Mouse (Mus musculus) cerebellum, adult 11-12 months (tissue): ENCODE results near the gene Aurkaip1.
A peak's percentile ranks its signal among the peaks of the same experiment; 100 is the strongest.

Source experiments
- DNase-seq: peaks from one replicate; pipeline ENCODE4 v3.0.0; 2022

The Aurkaip1 gene

GRCm38 (mm10) chr4:155830596-155830995 lies 476 bp upstream of the Aurkaip1 start:
- DNase-seq = peak; percentile 23

DNA sequence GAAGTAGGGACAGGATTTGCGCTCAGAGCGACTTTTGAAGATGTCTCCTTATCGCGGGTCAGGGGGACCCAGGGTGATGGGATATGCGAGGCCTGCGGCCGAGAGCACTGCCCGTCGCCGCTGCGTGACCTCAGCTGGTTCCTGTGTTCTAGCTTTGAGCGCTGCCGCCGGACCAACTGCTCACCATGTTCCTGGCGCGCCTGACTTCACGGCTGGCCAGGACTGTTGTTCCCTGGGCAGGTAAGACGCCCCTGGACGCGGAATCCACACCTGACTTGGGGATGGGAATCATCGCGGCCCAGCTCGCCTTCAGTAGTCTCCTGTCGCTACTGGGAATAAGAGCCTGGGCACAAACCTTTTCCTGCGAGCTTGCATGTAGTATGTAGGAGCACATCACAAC lies 759 bp downstream of the Aurkaip1 start:
- DNase-seq = no peak

- peak; percentile 62 for DNase-seq
These were observed 1.2 kb downstream of the Aurkaip1 start for GRCm38 (mm10) chr4:155832321-155832720.

DNA sequence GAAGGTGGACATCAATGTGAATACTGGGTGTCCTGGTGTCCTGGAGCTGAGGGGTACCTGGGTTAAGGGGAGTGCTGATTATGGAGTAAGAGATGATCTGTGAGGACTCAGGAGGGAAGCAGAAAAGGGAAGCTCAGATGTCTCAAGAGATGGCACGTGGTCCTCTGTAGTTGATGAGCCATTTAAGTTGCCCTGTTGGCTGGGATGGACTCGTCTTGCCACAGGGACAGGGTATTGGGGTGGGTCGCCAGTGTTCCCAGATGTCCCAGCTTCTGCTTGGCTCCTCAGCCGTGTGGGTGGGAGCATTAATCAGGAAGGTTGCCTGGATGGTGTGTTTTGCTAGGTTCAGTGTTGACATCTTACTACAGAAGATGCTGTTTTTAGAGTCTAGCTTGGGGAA lies 2.2 kb downstream of the Aurkaip1 start:
- DNase-seq = peak; percentile 32

GRCm38 (mm10) chr4:155833836-155834235 lies 2.8 kb downstream of the Aurkaip1 start:
- DNase-seq = peak; percentile 62

DNA sequence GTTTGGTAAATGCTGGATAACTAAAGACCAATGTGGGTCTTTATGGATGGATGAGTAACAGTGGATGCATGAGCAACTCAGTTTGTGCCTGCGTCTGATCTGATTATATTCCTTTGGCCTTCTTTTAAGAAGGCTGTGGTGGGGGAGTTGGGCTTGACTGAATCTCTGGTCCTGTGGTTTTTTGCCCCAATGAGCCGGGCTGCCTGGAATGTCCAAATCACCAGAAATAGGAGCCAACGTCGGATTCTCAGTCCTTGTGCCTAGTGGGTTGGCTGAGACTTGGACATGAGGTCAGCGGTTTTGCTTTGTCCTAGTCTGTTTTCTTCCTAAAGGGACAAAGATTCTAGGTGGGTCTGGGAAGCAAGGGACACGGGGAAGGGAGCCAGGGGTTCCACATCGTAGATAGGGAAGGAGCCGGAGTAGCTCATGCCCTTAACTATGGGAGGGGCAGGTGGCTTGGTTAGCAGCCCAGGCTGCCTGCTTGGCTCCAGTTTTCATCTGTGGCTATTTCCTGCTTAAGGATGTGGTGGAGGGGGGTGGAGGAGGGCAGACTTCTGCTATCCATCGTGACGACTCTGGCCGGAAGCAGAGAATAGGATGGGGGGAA lies 6.4 kb downstream of the Aurkaip1 start:
- DNase-seq = peak; percentile 22

GRCm38 (mm10) chr4:155838187-155839153 lies 7.4 kb downstream of the Aurkaip1 start:
- DNase-seq = no peak

GRCm38 (mm10) chr4:155839483-155839910 lies 8.4 kb downstream of the Aurkaip1 start, which contains the start of gene Mxra8:
Mxra8 (plus strand) TSS chr4:155839680.
- peak; percentile 60 for DNase-seq

DNA sequence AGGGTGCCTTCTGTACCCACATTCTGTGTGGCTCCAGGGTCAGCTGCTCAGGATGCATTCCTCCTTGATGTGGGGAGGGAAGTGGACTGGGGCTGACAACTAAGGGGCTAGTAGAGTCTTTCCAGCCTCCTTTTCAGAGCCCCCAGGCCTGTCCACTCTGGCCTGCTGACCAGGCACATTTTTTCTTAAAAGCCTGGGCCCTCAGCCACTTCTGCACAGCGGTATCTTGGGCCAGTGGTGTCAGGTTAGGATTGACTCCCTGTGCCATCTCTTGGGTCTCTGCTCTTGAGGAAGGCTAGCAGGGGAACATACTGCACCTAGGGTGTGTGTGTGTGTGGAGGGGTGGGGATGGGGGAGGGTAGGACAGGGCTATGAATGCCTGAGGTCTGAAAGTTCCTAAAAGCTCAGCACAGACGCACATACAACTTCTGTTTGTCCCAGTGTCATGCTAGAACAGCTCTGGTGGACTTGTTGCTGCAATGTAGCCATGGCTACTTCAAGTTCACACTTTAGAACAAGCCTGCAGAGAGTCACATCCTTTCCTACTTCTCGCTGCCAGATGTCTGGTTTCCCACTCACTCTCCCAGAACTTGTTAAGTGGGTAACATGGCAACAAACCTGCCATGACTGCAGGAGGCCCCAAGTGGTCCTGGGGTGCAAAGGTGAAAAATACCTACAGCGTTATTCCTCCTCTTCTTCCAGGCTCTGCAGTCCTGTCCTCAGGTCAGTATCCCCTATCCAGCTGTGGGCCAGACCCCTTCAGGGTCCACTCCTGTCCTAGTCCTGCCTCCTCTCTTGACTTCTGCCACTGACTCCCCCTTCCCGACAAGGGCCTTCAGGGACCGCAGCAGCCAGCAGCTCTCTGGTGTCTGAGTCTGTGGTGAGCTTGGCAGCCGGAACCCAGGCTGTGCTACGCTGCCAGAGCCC lies 9.3 kb downstream of the Aurkaip1 start:
- peak; percentile 51 for DNase-seq

- DNase-seq = peak; percentile 49
These were observed 10.0 kb downstream of the Aurkaip1 start for GRCm38 (mm10) chr4:155841003-155841454.

DNA sequence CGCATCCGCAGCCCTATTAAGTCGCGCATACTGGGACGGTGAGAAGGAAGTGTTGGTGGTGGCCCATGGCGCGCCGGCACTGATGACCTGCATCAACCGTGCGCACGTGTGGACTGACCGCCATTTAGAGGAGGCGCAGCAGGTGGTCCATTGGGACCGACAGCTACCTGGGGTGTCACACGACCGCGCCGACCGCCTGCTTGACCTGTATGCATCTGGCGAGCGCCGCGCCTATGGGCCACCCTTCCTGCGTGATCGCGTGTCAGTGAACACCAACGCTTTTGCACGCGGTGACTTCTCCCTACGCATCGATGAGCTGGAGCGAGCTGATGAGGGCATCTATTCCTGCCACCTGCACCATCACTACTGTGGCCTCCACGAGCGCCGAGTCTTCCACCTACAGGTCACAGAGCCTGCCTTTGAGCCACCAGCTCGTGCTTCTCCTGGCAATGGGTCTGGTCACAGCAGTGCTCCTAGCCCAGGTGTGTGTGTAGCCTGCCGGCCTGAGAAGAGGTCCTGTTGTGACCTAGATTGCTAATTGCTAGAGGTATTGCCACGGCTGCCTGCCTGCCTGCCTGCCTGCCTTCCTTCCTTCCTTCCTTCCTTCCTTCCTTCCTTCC lies 10.7 kb downstream of the Aurkaip1 start:
- DNase-seq = peak; percentile 67

DNA sequence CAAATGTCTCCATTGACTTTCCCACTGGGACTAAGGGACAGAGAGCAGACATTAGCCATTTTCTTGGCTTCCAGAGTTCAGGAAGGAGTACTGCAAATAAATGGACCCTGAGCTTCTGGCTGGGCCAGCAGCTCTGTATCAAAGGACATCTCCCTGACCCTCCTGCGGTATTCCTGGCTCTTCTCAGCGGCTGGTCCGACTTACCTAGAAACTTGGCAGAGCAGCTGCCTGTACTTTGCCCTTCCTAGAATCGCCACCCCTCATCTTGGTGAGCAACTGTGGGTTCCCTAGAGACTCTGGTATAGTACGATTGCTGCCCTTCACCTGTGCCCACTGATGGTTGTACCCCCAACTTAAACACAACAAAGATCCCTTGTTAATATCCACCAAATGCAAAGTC lies 12.2 kb downstream of the Aurkaip1 start:
- DNase-seq = peak; percentile 14

DNA sequence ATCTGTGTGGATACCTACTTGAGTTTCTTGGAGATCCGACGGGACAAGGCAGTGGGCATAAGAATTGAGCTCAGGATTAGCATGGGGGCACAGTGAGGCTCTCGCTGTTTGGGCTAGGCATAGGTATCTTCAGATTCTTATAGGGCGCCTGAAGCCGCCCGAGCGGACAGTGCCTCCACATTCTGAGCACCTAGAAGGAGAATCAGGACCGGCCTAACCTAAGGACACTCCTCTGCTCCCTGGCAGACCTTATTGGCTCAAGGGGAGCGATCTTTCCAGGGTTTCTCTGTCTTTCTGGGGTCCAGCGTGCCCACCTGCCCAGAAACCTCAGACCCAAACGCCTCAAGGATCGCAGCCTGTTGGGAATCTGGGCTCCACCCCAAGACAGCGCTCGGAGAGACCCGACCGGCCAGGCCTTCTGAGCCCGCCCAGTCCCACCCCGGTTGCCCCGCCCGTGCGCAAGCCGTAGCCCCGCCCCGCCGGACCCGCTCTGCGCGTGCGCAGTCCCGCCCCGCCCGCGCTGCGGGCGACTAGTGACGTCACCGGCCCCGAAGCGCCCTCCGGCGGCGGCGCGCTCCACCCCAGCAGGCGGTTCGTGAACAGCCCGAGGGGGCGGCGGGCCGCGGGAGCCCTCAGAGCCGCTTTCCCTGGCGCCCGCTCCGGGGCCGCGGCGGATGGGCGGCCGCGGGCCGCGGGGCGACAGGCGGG lies 16.0 kb downstream of the Aurkaip1 start, which contains the start of gene Dvl1:
TSS of gene Dvl1 (plus strand) at position 532 of the 708 bp plus-strand sequence.
- peak; percentile 90 for DNase-seq

- peak; percentile 75 for DNase-seq
These were observed 16.7 kb downstream of the Aurkaip1 start for GRCm38 (mm10) chr4:155847591-155848352.

DNA sequence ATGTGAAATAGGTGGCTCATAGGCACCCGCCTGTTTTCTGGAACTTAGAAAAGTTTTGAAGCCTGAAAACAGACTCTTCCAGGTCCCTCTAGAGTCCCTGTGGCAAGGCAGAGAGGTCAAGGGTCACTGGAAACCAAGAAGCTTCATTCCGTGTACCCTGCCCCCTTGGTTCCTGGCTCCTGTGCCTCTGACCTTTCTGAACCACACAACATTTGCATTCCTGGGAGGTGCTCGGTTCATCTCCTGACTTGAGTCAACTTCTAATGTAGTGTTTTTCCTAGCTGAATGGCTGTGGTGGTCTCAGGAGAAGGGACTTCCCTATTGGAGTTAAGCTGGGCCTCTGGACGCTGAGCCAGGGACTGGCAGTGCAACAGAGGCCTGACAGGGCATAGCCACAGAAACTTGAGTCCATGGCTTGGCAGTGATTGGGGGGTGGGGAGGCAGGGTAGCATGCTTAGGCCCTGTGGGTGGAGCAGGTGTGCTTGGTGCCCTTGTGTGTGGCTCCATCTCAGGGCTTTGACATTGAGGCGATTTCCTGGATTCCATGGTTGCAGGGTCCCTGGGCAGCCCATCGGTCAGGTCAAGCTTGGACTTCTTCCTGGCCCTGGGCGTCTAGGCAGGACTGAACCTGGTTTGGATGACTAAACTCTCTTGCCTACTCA lies 17.5 kb downstream of the Aurkaip1 start:
- peak; percentile 51 for DNase-seq

GRCm38 (mm10) chr4:155849391-155849790 lies 18.3 kb downstream of the Aurkaip1 start:
- no peak for DNase-seq

GRCm38 (mm10) chr4:155849792-155850451 lies 18.9 kb downstream of the Aurkaip1 start:
- no peak for DNase-seq

DNA sequence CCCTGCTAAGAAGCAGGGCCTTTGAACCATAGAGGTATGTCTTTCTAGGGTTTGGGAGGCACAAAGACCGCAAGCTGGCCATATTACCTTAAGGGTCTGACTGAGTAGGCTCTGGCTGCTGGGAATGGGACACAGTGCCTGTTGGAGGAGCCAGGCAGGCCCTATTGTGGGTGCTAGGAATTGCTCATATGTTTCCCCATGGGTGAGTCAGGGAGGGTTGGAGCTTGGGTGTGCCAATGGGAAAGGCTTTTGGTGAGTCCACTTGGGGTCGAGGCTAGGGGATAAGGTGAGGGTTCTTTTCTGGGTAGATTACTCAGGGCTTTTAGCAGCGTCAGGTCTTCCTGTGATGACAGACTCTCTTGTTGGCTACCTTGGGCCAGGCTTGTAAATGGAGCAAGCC lies 20.3 kb downstream of the Aurkaip1 start:
- no peak for DNase-seq

- DNase-seq = peak; percentile 72
These were observed 20.9 kb downstream of the Aurkaip1 start for GRCm38 (mm10) chr4:155851951-155852411.
